Mouse (Mus musculus) hindbrain, embryonic 12.5 days (tissue): Measurements from ENCODE around the gene Olfr1281. TPM values are rescaled to one million over a fixed set of nuclear protein-coding genes. Genes with fewer than 3 reads are reported as not detected.
"Not testable (repeated sequence)": the region's sequence is repeated elsewhere in the genome, so short reads cannot be mapped to it uniquely, and the experiment has no call there.

Source experiments
- ATAC-seq: fragments of 200-750 bp; cut with Nextera tagmentation; 2 replicates; pipeline ENCODE4 v1.8.0; 2017; ENCODE audit warnings: moderate TSS enrichment; ENCODE audit not compliant: low FRiP score
- H3K27ac ChIP-seq: fragments of 300-500 bp; sonication (generic); 2 replicates; pipeline ENCODE4 v1.5.1; 2016; ENCODE audit warnings: mild to moderate bottlenecking
- H3K27me3 ChIP-seq: fragments of 300-500 bp; sonication (generic); 2 replicates; pipeline ENCODE4 v1.6.1; 2016; ENCODE audit warnings: mild to moderate bottlenecking
- H3K36me3 ChIP-seq: fragments of 300-500 bp; sonication (generic); 2 replicates; pipeline ENCODE4 v1.6.1; 2016; ENCODE audit warnings: mild to moderate bottlenecking
- H3K4me1 ChIP-seq: fragments of 300-500 bp; sonication (generic); 2 replicates; pipeline ENCODE4 v1.6.1; 2016
- H3K4me2 ChIP-seq: fragments of 300-500 bp; sonication (generic); replicated peaks from 2 replicates; pipeline ENCODE4 v1.6.1; 2016; ENCODE audit warnings: mild to moderate bottlenecking
- H3K4me3 ChIP-seq: fragments of 300-500 bp; sonication (generic); 2 replicates; pipeline ENCODE4 v1.5.1; 2016; ENCODE audit warnings: mild to moderate bottlenecking
- H3K9ac ChIP-seq: fragments of 300-500 bp; sonication (generic); 2 replicates; pipeline ENCODE4 v1.6.1; 2016; ENCODE audit warnings: mild to moderate bottlenecking, moderate library complexity
- H3K9me3 ChIP-seq: fragments of 300-500 bp; sonication (generic); replicated peaks from 2 replicates; pipeline ENCODE4 v1.6.1; 2016; ENCODE audit warnings: mild to moderate bottlenecking
- WGBS: fragments of 180-500 bp; shearing (Covaris S2); methylation state at CpG from one replicate; pipeline ENCODE4 v1.1.7; 2016; 5-methylcytosine and 5-hydroxymethylcytosine counted together
- polyA plus RNA-seq: library from polyadenylated mRNA; unstranded; fragments of >200 nt; fragmentation: Nextera tagmentation; extraction: Ambion mirVana; gene quantifications from 2 replicates; pipeline ENCODE4 v1.2.1, GENCODE M21; 2016

The Olfr1281 gene
- not detected in 2 replicates for polyA plus RNA-seq

DNA sequence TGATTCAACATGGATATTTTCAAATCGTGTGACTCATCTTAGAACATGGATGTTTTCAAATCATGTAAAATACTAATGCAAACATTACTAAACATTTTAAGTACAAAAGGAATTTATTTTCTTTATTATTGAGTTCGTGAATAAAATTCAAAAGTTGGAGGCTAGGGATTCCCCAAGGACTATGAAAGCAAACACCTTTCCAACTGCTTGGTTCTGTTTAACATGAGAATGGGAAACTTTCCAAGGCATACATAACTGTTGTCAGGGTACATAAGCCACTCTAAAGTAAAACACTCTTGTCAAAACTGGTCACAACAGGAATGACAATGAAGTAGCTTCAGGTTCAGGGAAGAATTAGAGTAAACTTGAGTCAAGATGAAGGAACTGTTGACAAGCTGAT is at the start of gene Olfr1281:
Olfr1281 (plus strand) TSS at position 301 of the 400 bp plus-strand sequence.
- no peaks in the 10 kb centered on the region for H3K9me3 ChIP-seq
- WGBS: 69% methylated on average over 2 of the region's 2 CpGs
- ATAC-seq: no peak
- no peak within 1 kb of the TSS for H3K9ac ChIP-seq
- H3K4me1 ChIP-seq: no peaks in the 10 kb centered on the region
- no peaks in the 10 kb centered on the region for H3K27me3 ChIP-seq
- H3K36me3 ChIP-seq: no peaks in the 10 kb centered on the region
- no peak within 1 kb of the TSS for H3K27ac ChIP-seq
- no peak within 1 kb of the TSS for H3K4me3 ChIP-seq
- H3K4me2 ChIP-seq: no peak within 1 kb of the TSS

GRCm38 (mm10) chr2:111289836-111290235 is 36.5 kb upstream of the Olfr1281 start, which contains the start of gene Olfr1278:
Gene Olfr1278, plus strand, starts transcription at chr2:111290136.
- H3K27me3 ChIP-seq: no peaks in the 10 kb centered on the region
- no peaks in the 10 kb centered on the region for H3K36me3 ChIP-seq
- H3K4me2 ChIP-seq: no peak within 1 kb of the TSS
- no peak for ATAC-seq
- no peaks in the 10 kb centered on the region for H3K9me3 ChIP-seq
- no peak within 1 kb of the TSS for H3K4me3 ChIP-seq
- H3K4me1 ChIP-seq: no peaks in the 10 kb centered on the region
- H3K9ac ChIP-seq: no peak within 1 kb of the TSS
- H3K27ac ChIP-seq: no peak within 1 kb of the TSS

- no peak overlapping the region for H3K9ac ChIP-seq
- H3K27ac ChIP-seq: no peak overlapping the region
- H3K27me3 ChIP-seq: no peaks in the 10 kb centered on the region
- H3K36me3 ChIP-seq: no peaks in the 10 kb centered on the region
- H3K4me1 ChIP-seq: no peaks in the 10 kb centered on the region
- no peak overlapping the region for H3K4me2 ChIP-seq
- H3K4me3 ChIP-seq: no peak overlapping the region
- no peak for ATAC-seq
- H3K9me3 ChIP-seq: no peaks in the 10 kb centered on the region
Measured at GRCm38 (mm10) chr2:111298541-111298940, 27.8 kb upstream of the Olfr1281 start.

DNA sequence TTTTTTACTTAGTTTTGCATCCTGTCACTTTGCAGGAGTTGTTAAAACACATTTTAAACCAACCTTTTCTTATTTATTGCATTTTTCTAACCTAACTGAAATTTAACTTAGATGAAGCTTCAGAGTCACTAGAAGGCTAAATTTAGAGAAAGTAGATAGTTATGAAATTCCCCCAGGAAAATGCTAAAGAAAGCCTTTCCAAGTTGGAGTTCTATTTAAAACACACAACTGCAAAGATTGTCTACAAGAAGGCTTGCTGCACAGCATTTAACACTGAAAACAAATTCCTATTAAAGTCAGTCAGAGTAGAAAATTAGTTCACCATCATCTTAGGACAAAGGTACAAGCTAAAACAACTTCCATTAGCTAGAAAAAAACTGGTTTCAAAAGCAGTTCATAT is 25.9 kb upstream of the Olfr1281 start, which contains the start of gene Olfr1279:
Olfr1279 (plus strand) TSS at position 262 of the 400 bp plus-strand sequence.
- H3K27me3 ChIP-seq: no peaks in the 10 kb centered on the region
- H3K4me1 ChIP-seq: no peaks in the 10 kb centered on the region
- H3K27ac ChIP-seq: no peak within 1 kb of the TSS
- no peaks in the 10 kb centered on the region for H3K9me3 ChIP-seq
- ATAC-seq: no peak
- no peak within 1 kb of the TSS for H3K9ac ChIP-seq
- H3K4me2 ChIP-seq: no peak within 1 kb of the TSS
- no peaks in the 10 kb centered on the region for H3K36me3 ChIP-seq
- H3K4me3 ChIP-seq: no peak within 1 kb of the TSS

DNA sequence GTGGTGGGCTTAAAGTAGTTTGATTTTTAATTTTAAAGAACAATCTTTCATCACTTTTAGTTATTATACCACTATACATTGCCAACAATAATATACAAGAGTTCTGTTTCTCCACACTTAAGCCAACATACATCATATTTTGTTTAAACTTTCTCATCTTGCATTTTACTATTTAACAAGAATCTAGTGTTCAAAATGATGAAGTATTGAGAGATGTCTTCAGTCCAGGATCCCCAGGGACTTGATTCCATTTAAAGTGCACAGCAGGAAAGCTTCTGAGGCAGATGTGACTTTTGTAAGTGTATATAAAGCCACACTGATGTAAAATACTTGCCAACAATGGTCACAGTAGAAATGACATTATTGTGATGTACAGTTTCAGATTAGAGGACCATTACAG is 12.6 kb upstream of the Olfr1281 start, which contains the start of gene Olfr1280:
Olfr1280 (plus strand) TSS at position 301 of the 400 bp plus-strand sequence.
- no peak within 1 kb of the TSS for H3K9ac ChIP-seq
- no peak for ATAC-seq
- H3K4me1 ChIP-seq: no peaks in the 10 kb centered on the region
- no peaks in the 10 kb centered on the region for H3K27me3 ChIP-seq
- H3K4me2 ChIP-seq: no peak within 1 kb of the TSS
- no peak within 1 kb of the TSS for H3K4me3 ChIP-seq
- H3K9me3 ChIP-seq: no peaks in the 10 kb centered on the region
- H3K27ac ChIP-seq: no peak within 1 kb of the TSS
- H3K36me3 ChIP-seq: no peaks in the 10 kb centered on the region

DNA sequence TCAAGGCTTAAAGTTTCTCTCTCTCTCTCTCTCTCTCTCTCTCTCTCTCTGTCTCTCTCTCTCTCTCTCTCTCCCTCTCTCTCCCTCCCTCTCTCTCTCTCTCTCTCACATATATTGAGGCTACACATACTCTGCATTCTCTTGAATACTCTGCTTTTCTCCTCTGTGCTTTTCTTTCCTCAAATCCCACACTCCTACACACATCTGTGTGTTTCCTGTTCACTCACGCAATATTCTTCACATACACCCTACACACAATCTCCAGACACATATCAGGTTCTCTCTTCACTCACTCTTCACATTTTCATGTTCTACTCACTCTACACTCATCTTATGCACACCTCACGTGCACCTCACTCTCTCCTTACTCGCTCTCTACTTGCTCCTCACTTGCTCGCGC is 7.4 kb downstream of the Olfr1281 start:
- ATAC-seq, H3K27me3 ChIP-seq: not testable (repeated sequence)
- WGBS: 90% methylated on average over 5 of the region's 5 CpGs

DNA sequence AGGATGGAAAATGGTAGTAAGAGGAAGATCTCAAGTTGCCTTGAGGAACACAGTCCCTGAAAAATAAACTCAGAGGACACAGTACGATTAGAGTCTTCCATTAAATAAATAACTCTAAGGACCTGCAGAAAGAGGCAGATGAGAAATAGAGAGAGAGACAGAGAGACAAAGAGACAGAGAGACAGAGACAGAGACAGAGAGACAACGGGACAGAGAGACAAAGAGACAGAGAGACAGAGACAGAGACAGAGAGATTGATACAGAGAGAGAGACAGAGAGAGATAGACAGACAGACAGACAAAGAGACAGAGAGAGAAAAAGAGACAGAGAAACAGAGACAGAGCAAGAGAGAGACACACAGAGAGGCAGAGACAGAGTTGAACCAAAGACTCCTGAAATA is 9.7 kb downstream of the Olfr1281 start, which contains the start of gene Olfr1282:
Olfr1282 (minus strand) TSS at position 101 of the 400 bp plus-strand sequence.
- Histone ChIP-seq H3K27me3 (no peaks in the 10 kb centered on the region), H3K4me1 (no peaks in the 10 kb centered on the region), H3K4me3 (no peak within 1 kb of the TSS), H3K27ac (no peak within 1 kb of the TSS), H3K4me2 (no peak within 1 kb of the TSS), H3K36me3 (no peaks in the 10 kb centered on the region), H3K9me3 (no peaks in the 10 kb centered on the region), H3K9ac (no peak within 1 kb of the TSS)
- ATAC-seq: no peak
- WGBS: 84% methylated on average over 2 of the region's 2 CpGs

More for the DNA sequence above, 7.4 kb downstream of the Olfr1281 start:
- H3K9me3 ChIP-seq, H3K27ac ChIP-seq, H3K36me3 ChIP-seq, H3K4me2 ChIP-seq, H3K4me1 ChIP-seq, H3K9ac ChIP-seq, H3K4me3 ChIP-seq: not testable (repeated sequence)

GRCm38 (mm10) chr2:111366490-111366889 is 40.2 kb downstream of the Olfr1281 start, which contains the start of gene Olfr1283:
Gene Olfr1283, plus strand, starts transcription at chr2:111366790.
- no peaks in the 10 kb centered on the region for H3K36me3 ChIP-seq
- no peak within 1 kb of the TSS for H3K4me2 ChIP-seq
- no peak for ATAC-seq
- H3K27ac ChIP-seq: no peak within 1 kb of the TSS
- no peaks in the 10 kb centered on the region for H3K9me3 ChIP-seq
- H3K27me3 ChIP-seq: no peaks in the 10 kb centered on the region
- H3K4me1 ChIP-seq: no peaks in the 10 kb centered on the region
- 74% methylated on average over 2 of the region's 2 CpGs for WGBS
- no peak within 1 kb of the TSS for H3K9ac ChIP-seq
- H3K4me3 ChIP-seq: no peak within 1 kb of the TSS

GRCm38 (mm10) chr2:111375222-111375621 is 48.9 kb downstream of the Olfr1281 start, which contains the start of gene Olfr1284:
Gene Olfr1284, plus strand, starts transcription at chr2:111375522.
- H3K27me3 ChIP-seq: no peaks in the 10 kb centered on the region
- no peaks in the 10 kb centered on the region for H3K36me3 ChIP-seq
- 86% methylated on average over 1 of the region's 1 CpGs for whole genome bisulfite sequencing
- no peaks in the 10 kb centered on the region for H3K4me1 ChIP-seq
- no peak within 1 kb of the TSS for H3K9ac ChIP-seq
- no peak within 1 kb of the TSS for H3K4me2 ChIP-seq
- no peaks in the 10 kb centered on the region for H3K9me3 ChIP-seq
- H3K4me3 ChIP-seq: no peak within 1 kb of the TSS
- no peak within 1 kb of the TSS for H3K27ac ChIP-seq
- no peak for ATAC-seq

Other genes starting within 250 kb of the Olfr1281 start
- not detected in 2 replicates for gene Gm13941, start 220.5 kb upstream of the Olfr1281 start, polyA plus RNA-seq
- gene Gm15130, start 173.6 kb upstream of the Olfr1281 start, polyA plus RNA-seq: not detected in 2 replicates
- not detected in 2 replicates for gene 4930430A15Rik, start 96.9 kb upstream of the Olfr1281 start, polyA plus RNA-seq
- gene Olfr1275, start 91.2 kb upstream of the Olfr1281 start, polyA plus RNA-seq: not detected in 2 replicates
- gene Olfr1276, start 72.0 kb upstream of the Olfr1281 start, polyA plus RNA-seq: not detected in 2 replicates
- not detected in 2 replicates for gene Olfr1277, start 52.4 kb upstream of the Olfr1281 start, polyA plus RNA-seq
- not detected in 2 replicates for gene Olfr1278, start 36.4 kb upstream of the Olfr1281 start, polyA plus RNA-seq
- gene Olfr1279, start 25.9 kb upstream of the Olfr1281 start, polyA plus RNA-seq: not detected in 2 replicates
- gene Olfr1280, start 12.5 kb upstream of the Olfr1281 start, polyA plus RNA-seq: not detected in 2 replicates
- gene Olfr1282, start 9.6 kb downstream of the Olfr1281 start, polyA plus RNA-seq: not detected in 2 replicates
- gene Olfr1283, start 40.3 kb downstream of the Olfr1281 start, polyA plus RNA-seq: not detected in 2 replicates
- not detected in 2 replicates for gene Olfr1284, start 49.0 kb downstream of the Olfr1281 start, polyA plus RNA-seq
- gene Olfr1286, start 96.6 kb downstream of the Olfr1281 start, polyA plus RNA-seq: not detected in 2 replicates
- not detected in 2 replicates for gene Olfr1287, start 122.6 kb downstream of the Olfr1281 start, polyA plus RNA-seq
- gene Olfr1288, start 147.6 kb downstream of the Olfr1281 start, polyA plus RNA-seq: not detected in 2 replicates
- gene Olfr1289, start 154.3 kb downstream of the Olfr1281 start, polyA plus RNA-seq: not detected in 2 replicates
- gene Olfr1290, start 167.3 kb downstream of the Olfr1281 start, polyA plus RNA-seq: not detected in 2 replicates
- not detected in 2 replicates for gene Olfr1291-ps1, start 170.7 kb downstream of the Olfr1281 start, polyA plus RNA-seq
- gene Olfr1293-ps, start 198.7 kb downstream of the Olfr1281 start, polyA plus RNA-seq: not detected in 2 replicates
- gene Olfr1294, start 213.8 kb downstream of the Olfr1281 start, polyA plus RNA-seq: not detected in 2 replicates
- not detected in 2 replicates for gene Olfr1295, start 243.2 kb downstream of the Olfr1281 start, polyA plus RNA-seq